Mouse (Mus musculus) MEL (cell line): ENCODE data around the gene Ap2m1.

Source experiments
- CHD2 ChIP-seq: IDR thresholded peaks from 2 replicates; pipeline ENCODE4 v1.6.1; 2011; ENCODE audit warnings: low read length, improper control_type of control experiment
- CTCF ChIP-seq, 3 experiments: IDR thresholded peaks in 2 of 3; conservative IDR thresholded peaks in 1 of 3; 2 replicates each; pipeline ENCODE4 v1.5.1; 2011 to 2012; ENCODE audit warnings: low read length in 3 of 3, low read depth in 2 of 3, mild to moderate bottlenecking in 2 of 3, improper control_type of control experiment in 1 of 3, inconsistent platforms in 1 of 3, mixed read lengths in 1 of 3, moderate library complexity in 1 of 3; ENCODE audit not compliant: control insufficient read depth in 1 of 3, insufficient read depth in 1 of 3, poor library complexity in 1 of 3, severe bottlenecking in 1 of 3
- POLR2A ChIP-seq, 2 experiments: IDR thresholded peaks; 2 replicates each; pipeline ENCODE4 v1.6.1; 2011 to 2012; ENCODE audit warnings: low read length in 2 of 2, mild to moderate bottlenecking in 2 of 2, control low read depth in 1 of 2, improper control_type of control experiment in 1 of 2, low read depth in 1 of 2, moderate library complexity in 1 of 2; ENCODE audit not compliant: control insufficient read depth in 1 of 2, insufficient read depth in 1 of 2, poor library complexity in 1 of 2
- POLR2AphosphoS2 ChIP-seq: IDR thresholded peaks from 2 replicates; pipeline ENCODE4 v1.6.1; 2011; ENCODE audit warnings: low read length, improper control_type of control experiment
- SIN3A ChIP-seq: IDR thresholded peaks from 2 replicates; pipeline ENCODE4 v1.6.1; 2012; ENCODE audit warnings: low read length, improper control_type of control experiment, inconsistent platforms
- USF1 ChIP-seq: IDR thresholded peaks from 2 replicates; pipeline ENCODE4 v1.6.1; 2014; ENCODE audit warnings: low read depth, mild to moderate bottlenecking, inconsistent platforms, low read length, improper control_type of control experiment, moderate library complexity
- ZKSCAN1 ChIP-seq: IDR thresholded peaks from 2 replicates; pipeline ENCODE4 v1.6.1; 2012; ENCODE audit warnings: low read depth, mild to moderate bottlenecking, inconsistent platforms, low read length, improper control_type of control experiment, moderate library complexity
- ZMIZ1 ChIP-seq: IDR thresholded peaks from 2 replicates; pipeline ENCODE4 v1.6.1; 2012; ENCODE audit warnings: low read depth, mild to moderate bottlenecking, inconsistent platforms, low read length, improper control_type of control experiment, moderate library complexity

GRCm38 (mm10) chr16:20535296-20536080 lies at the start of gene Ap2m1:
- TF ChIP-seq ZKSCAN1: no peak
- peak; percentile 99 for TF ChIP-seq USF1
- peak; percentile 63; the same call in 1 of the 2 replicates for TF ChIP-seq CHD2
- TF ChIP-seq POLR2A (IDR thresholded peaks at IDR 0.05; ENCODE audit: control insufficient read depth in 1 of 2, insufficient read depth in 1 of 2, low read depth in 1 of 2, low read length in 2 of 2, poor library complexity in 1 of 2): peak; percentile 83 to 91
- peak; percentile 99 for TF ChIP-seq SIN3A
- peak; percentile 78; the same call in 1 of the 2 replicates for TF ChIP-seq POLR2AphosphoS2
- no peak for TF ChIP-seq CTCF (IDR thresholded peaks at IDR 0.05 in 2 of 3, conservative IDR thresholded peaks at IDR 0.05 in 1 of 3; ENCODE audit: control insufficient read depth in 1 of 3, insufficient read depth in 1 of 3, low read depth in 2 of 3, low read length in 3 of 3, poor library complexity in 1 of 3, severe bottlenecking in 1 of 3)
- no peak for TF ChIP-seq ZMIZ1
